Mouse (Mus musculus): Measurements from ENCODE around the gene Dip2c. TPM values are rescaled to one million over a fixed set of nuclear protein-coding genes. Genes with fewer than 3 reads are reported as not detected.

Gene Dip2c
- total and polyA plus RNA-seq, 3 experiments: not detected

GRCm38 (mm10) chr13:9681492-9681891 lies 405.2 kb downstream of the Dip2c start:
- no peak for TF ChIP-seq CHD2 (IDR thresholded peaks at IDR 0.05; ENCODE audit: low read length)
- TF ChIP-seq MAZ (IDR thresholded peaks at IDR 0.05; ENCODE audit: low read depth, low read length): no peak
- no peak for TF ChIP-seq CHD1 (IDR thresholded peaks at IDR 0.05; ENCODE audit: low read depth, low read length)
- TF ChIP-seq MXI1 (IDR thresholded peaks at IDR 0.05; ENCODE audit: low read depth, low read length): no peak
- no peak for TF ChIP-seq ELF1 (IDR thresholded peaks at IDR 0.05; ENCODE audit: low read depth, low read length)
- Histone ChIP-seq H3K4me1 (ENCODE audit: control insufficient read depth in 1 of 2, insufficient read depth in 2 of 2, low read length in 2 of 2) (no peaks in the 10 kb centered on the region), H3K4me3 (ENCODE audit: control insufficient read depth in 1 of 2, insufficient read depth in 1 of 2, low read depth in 2 of 2, low read length in 2 of 2) (no peak overlapping the region), H3K36me3 (ENCODE audit: control insufficient read depth in 1 of 2, insufficient read depth in 2 of 2, low read length in 2 of 2) (no peaks in the 10 kb centered on the region), H3K27ac (ENCODE audit: control insufficient read depth, low read depth, low read length) (no peak overlapping the region), H3K79me2 (ENCODE audit: control insufficient read depth, insufficient read depth, low read length, poor library complexity) (no peaks in the 10 kb centered on the region), H3K9ac (ENCODE audit: control insufficient read depth, low read depth, low read length, poor library complexity, severe bottlenecking) (no peak overlapping the region), H3K27me3 (ENCODE audit: control insufficient read depth in 1 of 2, insufficient read depth in 2 of 2, low read length in 2 of 2) (no peaks in the 10 kb centered on the region), H3K9me3 (replicated peaks; ENCODE audit: insufficient read depth, low read length) (no peaks in the 10 kb centered on the region)
- DNase-seq (ENCODE audit: low read depth, low spot score): no peak

GRCm38 (mm10) chr13:9683280-9683679 lies 407.0 kb downstream of the Dip2c start:
- Histone ChIP-seq H3K27me3 (ENCODE audit: control insufficient read depth in 1 of 2, insufficient read depth in 2 of 2, low read length in 2 of 2) (no peaks in the 10 kb centered on the region), H3K4me3 (ENCODE audit: control insufficient read depth in 1 of 2, insufficient read depth in 1 of 2, low read depth in 2 of 2, low read length in 2 of 2) (no peak overlapping the region), H3K27ac (ENCODE audit: control insufficient read depth, low read depth, low read length) (no peak overlapping the region), H3K9me3 (replicated peaks; ENCODE audit: insufficient read depth, low read length) (no peaks in the 10 kb centered on the region), H3K9ac (ENCODE audit: control insufficient read depth, low read depth, low read length, poor library complexity, severe bottlenecking) (no peak overlapping the region), H3K79me2 (ENCODE audit: control insufficient read depth, insufficient read depth, low read length, poor library complexity) (no peaks in the 10 kb centered on the region), H3K4me1 (ENCODE audit: control insufficient read depth in 1 of 2, insufficient read depth in 2 of 2, low read length in 2 of 2) (no peaks in the 10 kb centered on the region), H3K36me3 (ENCODE audit: control insufficient read depth in 1 of 2, insufficient read depth in 2 of 2, low read length in 2 of 2) (no peaks in the 10 kb centered on the region; a peak in 1 of 4 replicates)
- TF ChIP-seq MYB (IDR thresholded peaks at IDR 0.05; ENCODE audit: low read depth, low read length) (no peak), USF1 (IDR thresholded peaks at IDR 0.05; ENCODE audit: low read depth, low read length) (no peak)
- no peak for DNase-seq (ENCODE audit: low read depth, low spot score)

GRCm38 (mm10) chr13:9684153-9684923 lies 408.0 kb downstream of the Dip2c start:
- Histone ChIP-seq H3K27me3 (ENCODE audit: control insufficient read depth in 1 of 2, insufficient read depth in 2 of 2, low read length in 2 of 2) (no peaks in the 10 kb centered on the region), H3K4me3 (ENCODE audit: control insufficient read depth in 1 of 2, insufficient read depth in 1 of 2, low read depth in 2 of 2, low read length in 2 of 2) (no peak overlapping the region), H3K9me3 (replicated peaks; ENCODE audit: insufficient read depth, low read length) (no peaks in the 10 kb centered on the region), H3K27ac (ENCODE audit: control insufficient read depth, low read depth, low read length) (no peak overlapping the region), H3K9ac (ENCODE audit: control insufficient read depth, low read depth, low read length, poor library complexity, severe bottlenecking) (no peak overlapping the region), H3K36me3 (ENCODE audit: control insufficient read depth in 1 of 2, insufficient read depth in 2 of 2, low read length in 2 of 2) (no peaks in the 10 kb centered on the region; a peak in 1 of 4 replicates), H3K79me2 (ENCODE audit: control insufficient read depth, insufficient read depth, low read length, poor library complexity) (no peaks in the 10 kb centered on the region), H3K4me1 (ENCODE audit: control insufficient read depth in 1 of 2, insufficient read depth in 2 of 2, low read length in 2 of 2) (no peaks in the 10 kb centered on the region)
- no peak for DNase-seq (ENCODE audit: low read depth, low spot score)
- TF ChIP-seq E2F4 (IDR thresholded peaks at IDR 0.05; ENCODE audit: borderline replicate concordance, low read depth, low read length): no peak
- TF ChIP-seq TAL1 (IDR thresholded peaks at IDR 0.05; ENCODE audit: low read length): no peak
- no peak for TF ChIP-seq TBP (IDR thresholded peaks at IDR 0.05; ENCODE audit: low read depth, low read length)
- no peak for TF ChIP-seq ZKSCAN1 (IDR thresholded peaks at IDR 0.05; ENCODE audit: low read depth, low read length)
- no peak for TF ChIP-seq POLR2AphosphoS5 (IDR thresholded peaks at IDR 0.05; ENCODE audit: borderline replicate concordance, low read depth, low read length)
- TF ChIP-seq BHLHE40 (IDR thresholded peaks at IDR 0.05; ENCODE audit: borderline replicate concordance, low read depth, low read length): no peak
- TF ChIP-seq MEF2A (IDR thresholded peaks at IDR 0.05; ENCODE audit: extremely low read depth, insufficient replicate concordance, low read depth, low read length, poor library complexity, severe bottlenecking): no peak
- no peak for TF ChIP-seq KAT2A (conservative IDR thresholded peaks at IDR 0.05; ENCODE audit: low read depth, low read length)
- no peak for TF ChIP-seq POLR2AphosphoS2 (IDR thresholded peaks at IDR 0.05; ENCODE audit: low read length)
- TF ChIP-seq CTCF (IDR thresholded peaks at IDR 0.05 in 2 of 3, conservative IDR thresholded peaks at IDR 0.05 in 1 of 3; ENCODE audit: control insufficient read depth in 1 of 3, insufficient read depth in 1 of 3, low read depth in 2 of 3, low read length in 3 of 3, poor library complexity in 1 of 3, severe bottlenecking in 1 of 3): no peak
- TF ChIP-seq CHD2 (IDR thresholded peaks at IDR 0.05; ENCODE audit: low read length): no peak
- no peak for TF ChIP-seq ZC3H11A (IDR thresholded peaks at IDR 0.05; ENCODE audit: low read depth, low read length)
- TF ChIP-seq TCF12 (IDR thresholded peaks at IDR 0.05; ENCODE audit: low read depth, low read length): no peak
- TF ChIP-seq RCOR1 (IDR thresholded peaks at IDR 0.05; ENCODE audit: low read depth, low read length): no peak
- TF ChIP-seq ZNF384 (IDR thresholded peaks at IDR 0.05; ENCODE audit: low read depth, low read length): no peak
- no peak for TF ChIP-seq NELFE (IDR thresholded peaks at IDR 0.05; ENCODE audit: low read depth, low read length)
- TF ChIP-seq MYB (IDR thresholded peaks at IDR 0.05; ENCODE audit: low read depth, low read length): no peak
